Mouse (Mus musculus) heart, postnatal 14 days (tissue): ENCODE data around the gene Pcca. TPM values are rescaled to one million over a fixed set of nuclear protein-coding genes. Genes with fewer than 3 reads are reported as not detected.

Experiments used
- DNase-seq, 2 experiments: peaks; one replicate each; pipeline ENCODE4 v3.0.0; 2021 to 2022
- intact Hi-C: fragments of 180-260 bp; cut with DNase I; formaldehyde crosslinking; loops from one replicate; pipeline ENCODE4 v1.15.1; 2025
- total RNA-seq, 2 experiments: library from RNA; stranded (reverse); gene quantifications; 2 replicates each; pipeline ENCODE4 v1.2.3; 2021

The Pcca gene
- total RNA-seq, 2 experiments from 2014 or later, result 58.6 to 63.4 TPM

DNA sequence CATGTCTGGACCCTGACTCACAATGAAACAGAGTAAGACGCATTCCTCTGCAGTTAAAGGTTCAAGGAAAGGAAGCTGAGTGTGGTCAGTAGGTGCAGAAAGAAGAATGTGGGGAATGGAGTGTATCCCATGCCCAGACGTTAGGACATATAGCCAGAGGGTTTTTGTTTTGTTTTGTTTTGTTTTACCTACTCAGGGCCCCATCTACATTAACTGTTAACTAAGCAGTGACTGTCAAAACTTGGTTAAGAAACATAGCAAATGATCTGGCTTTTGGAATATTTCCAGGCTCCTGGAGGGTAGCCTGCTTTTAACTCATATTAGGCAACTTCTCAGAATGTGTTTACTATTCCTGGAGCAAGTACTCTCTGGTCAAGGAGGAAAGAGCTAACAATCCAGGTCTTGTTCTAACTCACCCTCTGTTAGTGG is 369.8 kb downstream of the Pcca start:
- DNase-seq, result no peak
- intact Hi-C loops, result no loop called here

DNA sequence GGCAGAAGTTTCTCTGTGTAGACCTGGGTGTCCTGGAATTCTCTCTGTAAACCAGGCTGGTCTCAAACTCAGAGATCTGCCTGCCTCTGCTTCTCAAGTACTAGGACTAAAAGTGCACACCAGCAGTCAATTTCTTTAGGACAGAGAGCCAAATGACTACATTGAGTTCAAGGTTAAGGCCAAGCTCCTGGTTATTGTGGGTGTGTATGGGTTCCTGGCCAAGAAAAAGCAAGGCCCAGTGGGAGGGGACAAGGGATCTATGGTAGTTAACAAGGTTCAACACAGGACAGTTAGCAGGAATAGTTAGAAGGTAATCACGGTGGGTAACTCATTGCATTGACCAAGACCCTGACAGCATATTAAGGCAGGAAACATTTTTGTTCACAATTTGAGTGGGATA is 370.9 kb downstream of the Pcca start:
- DNase-seq, result no peak
- intact Hi-C loops, result no loop called here

DNA sequence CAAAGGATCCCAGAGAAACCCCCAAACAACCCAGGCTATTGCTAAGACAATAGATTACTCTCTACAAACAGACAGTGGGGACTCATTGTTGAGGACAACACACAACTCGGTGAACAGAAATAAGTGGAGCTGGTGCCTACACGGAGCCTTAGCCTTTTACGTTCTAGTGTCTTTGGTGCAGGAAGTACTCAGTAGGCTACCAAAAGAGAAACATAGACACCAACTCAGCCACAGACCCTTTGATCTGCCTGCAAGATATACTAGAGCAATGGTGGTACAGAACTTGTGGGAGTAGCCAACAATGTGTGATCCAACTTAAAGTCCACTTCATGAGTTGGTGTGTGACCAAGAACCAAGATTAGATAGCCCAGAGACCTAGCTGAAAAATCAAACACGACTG is 374.0 kb downstream of the Pcca start:
- intact Hi-C loops, result no loop called here
- DNase-seq, result no peak

DNA sequence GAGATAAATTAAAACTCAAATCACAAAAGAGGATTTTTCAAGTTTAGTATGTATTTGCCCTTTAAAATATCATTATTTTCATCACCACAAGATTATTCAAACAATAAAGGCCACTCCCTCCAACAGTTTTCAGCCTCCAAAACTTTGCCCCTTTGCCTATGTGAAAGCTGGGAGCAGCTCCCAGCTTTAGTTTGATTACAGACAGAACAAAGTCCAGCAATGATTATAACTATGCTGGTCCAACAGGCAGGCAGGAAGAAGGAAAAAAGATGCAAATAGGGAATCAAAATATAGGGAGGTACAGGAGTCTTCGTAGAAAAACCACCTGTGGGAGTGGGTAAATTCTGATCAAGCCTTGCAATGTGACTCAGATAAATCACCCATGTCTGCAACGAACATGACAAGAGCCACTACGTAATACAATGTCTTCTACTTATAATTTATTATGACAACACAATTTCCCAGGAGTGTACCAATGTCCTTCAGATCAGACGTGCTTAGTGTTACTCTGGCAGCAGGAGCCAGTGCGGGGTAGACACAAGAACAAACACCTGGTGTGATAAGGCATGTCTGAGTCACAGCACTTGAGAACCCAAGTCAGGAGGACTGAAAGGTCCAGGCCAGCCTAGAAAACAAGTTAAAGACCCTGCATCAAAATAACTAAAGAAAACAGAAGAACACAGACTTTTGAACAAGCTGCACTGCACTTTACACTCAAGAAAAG is 375.4 kb downstream of the Pcca start:
- DNase-seq, result no peak
- intact Hi-C loops, result no loop called here

DNA sequence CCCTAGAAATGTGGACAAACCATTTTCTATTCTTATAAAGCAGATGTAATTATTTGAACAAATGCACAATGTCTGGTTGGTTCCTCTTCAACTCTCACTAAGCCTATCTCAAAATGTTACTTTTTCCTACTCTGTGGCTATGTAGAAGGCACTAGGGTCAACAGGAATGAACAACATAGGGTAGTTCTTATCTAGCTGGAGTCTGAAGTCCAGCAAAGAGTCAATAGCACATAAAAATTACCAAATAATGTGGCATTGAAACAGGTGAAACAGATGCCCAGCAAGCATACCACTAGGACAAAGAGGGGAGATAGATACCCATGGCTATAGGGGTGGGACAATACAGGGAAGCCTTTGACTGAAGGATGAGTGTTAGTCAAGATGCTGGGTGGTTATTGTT is 377.1 kb downstream of the Pcca start:
- no peak for DNase-seq
- intact Hi-C loops, result no loop called here

DNA sequence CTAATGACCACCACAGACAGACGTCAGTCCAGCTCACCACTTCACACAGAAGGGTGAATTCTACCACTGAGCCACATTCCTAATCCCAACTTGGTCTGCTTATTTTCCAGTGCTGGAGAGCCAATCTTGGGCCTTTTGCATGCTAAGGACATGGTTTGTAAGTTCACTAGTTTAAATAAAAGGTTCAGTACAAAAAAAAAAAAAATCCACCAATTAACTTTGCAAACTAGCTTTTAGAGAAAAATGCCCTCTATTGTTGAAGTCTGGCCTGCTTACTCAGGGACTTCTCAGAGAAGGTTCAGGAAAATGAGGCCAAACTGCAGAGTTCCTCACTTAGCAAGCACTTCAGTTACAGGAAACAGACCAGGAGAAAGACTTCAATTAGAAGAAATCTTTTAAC is 378.0 kb downstream of the Pcca start:
- intact Hi-C loops, result no loop called here
- no peak for DNase-seq

DNA sequence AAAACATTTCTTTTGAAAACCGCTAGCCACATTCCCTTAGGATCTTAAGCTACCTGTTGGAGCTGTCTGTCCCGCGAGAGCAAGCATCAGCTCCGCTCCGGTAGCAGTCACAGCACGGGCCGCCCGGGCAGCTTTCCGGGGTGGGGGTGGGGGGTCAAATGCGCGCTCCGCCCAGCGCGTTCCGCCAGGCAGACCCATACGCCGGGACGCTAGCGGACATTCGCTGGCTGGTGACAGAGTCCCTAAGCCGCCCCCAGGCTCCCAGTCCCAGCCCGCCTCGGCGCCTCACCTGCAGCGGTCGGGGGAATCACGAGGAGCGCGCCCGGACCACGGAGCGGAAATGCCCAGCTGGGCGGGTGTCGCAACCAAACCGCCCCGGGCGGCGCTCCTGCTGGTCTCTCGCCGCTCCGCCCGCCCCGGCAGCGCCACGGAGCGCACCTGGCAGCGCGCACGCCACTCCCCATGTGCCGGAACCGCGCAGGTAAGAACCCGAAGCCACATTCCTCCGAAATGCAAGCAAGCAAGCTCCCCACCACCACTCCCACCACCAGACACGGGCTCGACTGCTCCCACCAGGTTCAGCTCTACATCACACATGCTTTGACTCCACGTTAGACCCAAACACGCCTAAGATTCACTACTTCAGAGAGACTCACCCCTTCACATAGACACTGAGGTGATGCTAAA is 378.8 kb downstream of the Pcca start:
- intact Hi-C loops, result no loop called here
- DNase-seq, result peak; percentile 68 to 73

DNA sequence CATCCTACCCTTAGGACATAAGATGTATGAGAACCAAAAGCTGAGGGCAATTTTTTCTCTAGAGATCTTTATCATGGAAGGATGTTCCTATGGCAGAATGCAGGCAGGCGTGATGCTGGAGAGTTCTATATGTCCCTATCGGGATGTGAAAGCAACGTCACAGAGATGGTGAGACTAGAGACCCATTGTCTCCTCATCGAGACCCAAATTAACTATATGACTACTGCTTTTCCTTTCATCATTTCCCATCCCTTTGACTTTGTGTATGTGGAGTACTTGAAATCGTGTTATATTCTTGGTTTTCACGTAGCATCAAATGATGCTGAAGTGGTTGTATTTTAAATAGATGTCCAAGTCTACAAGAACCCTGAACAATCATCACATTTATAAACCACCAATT is 379.5 kb downstream of the Pcca start, which contains the start of gene Ggact:
Ggact (minus strand) TSS at position 101 of the 400 bp plus-strand sequence.
- DNase-seq, result no peak
- intact Hi-C loops, result no loop called here

DNA sequence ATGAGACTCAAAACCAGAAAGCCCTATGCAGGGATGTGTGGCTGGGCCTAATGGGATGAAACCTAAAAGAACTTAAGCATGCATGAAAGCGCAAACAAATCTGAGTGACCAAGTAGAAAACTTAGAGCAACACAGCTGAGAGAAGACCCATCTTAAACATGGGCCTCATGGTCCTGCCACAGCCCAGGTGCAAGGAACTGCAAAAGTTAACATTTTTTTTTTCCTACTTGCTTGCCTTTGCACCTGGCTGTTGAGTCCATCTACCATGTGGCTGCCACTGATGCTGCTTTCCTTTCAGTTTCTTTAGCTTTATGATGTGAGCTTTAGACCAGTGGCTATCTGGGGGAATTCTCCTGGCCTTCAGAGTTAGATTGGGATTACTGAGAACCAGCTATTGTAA is 383.6 kb downstream of the Pcca start:
- no peak for DNase-seq
- intact Hi-C loops, result no loop called here

DNA sequence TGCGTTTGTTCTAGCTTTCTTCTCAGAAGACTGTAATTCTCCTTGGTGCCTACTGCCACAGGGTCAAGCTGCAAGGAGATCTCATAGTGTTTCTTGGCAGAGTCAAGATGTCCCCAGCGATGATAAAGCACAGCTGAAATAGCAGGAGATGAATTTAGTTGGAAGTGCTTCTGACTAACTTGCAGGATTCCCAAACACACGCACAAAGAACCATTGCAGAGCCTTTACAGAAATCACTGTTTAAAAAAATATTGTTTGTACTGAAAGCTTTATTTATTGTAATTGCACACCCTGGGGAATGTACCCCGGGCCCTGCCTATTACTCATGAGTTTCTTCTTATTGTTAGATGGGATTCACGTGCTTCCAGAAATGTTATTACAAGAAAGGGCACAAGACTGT is 385.9 kb downstream of the Pcca start:
- DNase-seq, result no peak
- intact Hi-C loops, result no loop called here

DNA sequence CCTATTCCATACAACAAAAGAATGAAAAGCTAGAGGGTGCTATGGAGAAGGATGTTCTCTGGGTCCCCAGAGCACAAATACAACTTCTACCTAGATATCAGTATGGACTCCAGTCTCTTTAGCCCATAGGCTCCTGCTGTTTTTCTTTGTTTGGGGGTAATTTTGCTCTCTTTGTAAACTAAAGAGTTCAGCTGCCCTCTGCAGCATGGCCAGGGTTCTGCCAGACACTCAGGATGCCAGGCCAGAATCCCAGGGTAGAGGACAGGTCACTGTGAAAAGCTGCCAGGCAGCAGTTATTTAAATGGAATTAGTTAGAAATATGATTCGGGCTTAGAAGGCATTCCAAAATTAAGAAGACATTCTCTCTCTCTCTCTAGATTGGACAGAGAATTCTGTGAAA is 402.3 kb downstream of the Pcca start:
- intact Hi-C loops, result no loop called here

More for the DNA sequence above, 402.3 kb downstream of the Pcca start:
- no peak for DNase-seq

Other genes starting within 250 kb of the Pcca start
- gene Gm5089, start 83.2 kb upstream of the Pcca start, total RNA-seq, result not detected
- not detected for gene Zic5, start 68.6 kb upstream of the Pcca start, total RNA-seq
- gene Zic2, start 58.9 kb upstream of the Pcca start, total RNA-seq, result under 1 TPM in 1 of 2 experiments, not detected in 1; 0.22 TPM
- not detected for gene Gm10837, start 43.7 kb upstream of the Pcca start, total RNA-seq